Mouse (Mus musculus) right cerebral cortex, postnatal 36 days (tissue): ENCODE data around the gene Acad12.
"Not testable (repeated sequence)": the region's sequence is repeated elsewhere in the genome, so short reads cannot be mapped to it uniquely, and the experiment has no call there.

ENCODE experiments used
- DNase-seq, 2 experiments: peaks; one replicate each; pipeline ENCODE4 v3.0.0; 2022; ENCODE audit warnings: low spot score in 2 of 2, mixed read lengths in 1 of 2

Acad12 gene

DNA sequence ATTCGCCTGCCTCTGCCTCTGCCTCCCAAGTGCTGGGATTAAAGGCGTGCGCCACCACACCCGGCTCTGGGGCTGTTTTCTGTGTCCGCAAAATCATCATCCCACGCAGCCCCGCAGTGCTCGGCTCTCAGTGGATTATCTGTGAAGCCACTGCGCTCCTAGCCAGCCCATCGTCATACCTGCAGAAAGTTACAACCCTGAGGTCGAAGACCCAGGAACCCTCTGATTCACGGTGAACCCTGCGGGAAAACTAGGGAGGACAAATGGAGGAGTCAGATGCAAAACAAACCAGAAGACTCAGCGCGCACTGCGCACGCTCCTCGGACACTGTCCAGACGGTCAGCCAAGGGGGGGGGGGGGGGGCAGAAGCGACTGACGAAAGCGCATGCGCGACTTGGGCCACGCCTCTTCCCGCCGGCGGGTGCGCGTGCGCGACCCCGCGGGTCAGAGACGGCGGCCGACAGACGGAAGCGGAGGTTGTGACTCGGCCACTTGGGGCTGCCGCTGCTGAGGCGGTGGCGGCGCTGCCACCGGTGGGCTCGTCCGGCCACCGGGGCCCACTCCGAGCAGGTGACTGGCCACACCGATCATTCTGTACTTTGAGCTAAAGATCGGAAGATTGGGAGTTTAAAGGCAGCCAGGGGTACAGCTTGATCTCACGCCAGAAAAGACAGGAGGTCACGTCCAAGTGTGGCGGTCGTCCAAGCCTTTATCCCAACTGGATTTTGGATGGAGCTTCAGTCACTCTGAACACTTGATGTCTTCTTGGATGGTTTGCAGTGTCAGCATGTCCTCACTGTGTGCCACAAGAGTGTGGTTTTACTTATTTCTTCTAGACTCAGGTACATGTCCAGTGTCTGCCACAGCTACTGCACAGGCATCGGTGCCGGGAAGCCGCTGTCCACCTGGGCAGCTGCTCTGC, at the start of gene Acad12:
Acad12 (minus strand) TSS at position 347 of the 922 bp plus-strand sequence.
- peak; percentile 52 to 63 for DNase-seq

DNA sequence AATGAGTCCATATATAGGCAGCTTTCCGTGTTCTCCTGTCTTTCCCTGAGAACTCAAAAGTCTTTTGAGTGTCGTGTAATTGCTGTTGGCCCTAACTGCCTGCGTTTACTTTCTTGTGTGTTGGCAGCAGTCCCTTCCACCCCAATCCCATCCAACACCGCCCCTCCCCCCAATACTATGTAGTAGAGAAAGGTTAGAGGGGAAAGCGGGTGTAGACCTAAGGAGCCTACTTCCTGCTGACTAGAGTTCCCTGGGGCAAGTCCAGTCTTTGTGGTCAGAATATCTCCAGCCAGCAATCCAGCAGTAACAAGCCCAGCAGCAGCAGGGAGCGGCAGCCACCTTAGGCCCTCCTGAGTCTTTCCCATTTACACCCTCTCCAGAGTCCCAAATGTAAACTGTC, 49.7 kb upstream of the Acad12 start:
- no peak for DNase-seq

DNA sequence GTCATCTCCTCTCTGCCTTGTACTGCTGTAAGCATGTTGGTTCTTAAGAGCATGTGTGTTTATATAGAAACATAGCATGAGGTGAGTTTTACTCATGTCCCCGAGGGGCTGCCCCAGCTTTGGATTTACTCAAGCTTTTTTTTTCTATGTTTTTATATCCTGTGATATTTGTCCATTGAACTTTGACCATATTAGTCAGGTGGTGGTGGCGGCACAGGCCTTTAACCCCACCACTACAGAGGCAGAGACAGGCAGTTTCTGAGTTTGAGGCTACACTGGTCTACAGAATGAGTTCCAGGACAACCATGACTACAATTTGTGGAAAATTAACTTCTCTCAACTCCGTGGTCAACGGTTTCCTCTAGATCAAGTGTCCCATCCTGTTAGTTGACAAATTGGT, 48.3 kb upstream of the Acad12 start:
- DNase-seq: no peak

DNA sequence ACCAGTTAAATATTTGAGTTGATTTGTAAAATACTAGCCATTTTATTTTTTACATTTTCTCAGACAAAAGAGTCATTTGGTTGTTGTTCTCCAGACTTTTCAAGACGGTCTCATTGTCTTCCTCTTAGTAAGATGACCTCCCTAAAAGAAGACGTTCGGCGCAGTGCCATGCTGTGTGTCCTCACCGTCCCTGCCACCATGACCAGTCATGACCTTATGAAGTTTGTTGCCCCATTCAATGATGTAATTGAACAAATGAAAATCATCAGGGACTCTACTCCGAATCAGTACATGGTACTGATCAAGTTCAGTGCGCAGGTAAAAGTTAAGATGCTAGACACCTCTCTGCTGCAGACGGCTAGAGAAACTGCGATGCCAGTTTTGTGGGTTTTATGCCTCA, 46.2 kb upstream of the Acad12 start:
- DNase-seq: no peak

DNA sequence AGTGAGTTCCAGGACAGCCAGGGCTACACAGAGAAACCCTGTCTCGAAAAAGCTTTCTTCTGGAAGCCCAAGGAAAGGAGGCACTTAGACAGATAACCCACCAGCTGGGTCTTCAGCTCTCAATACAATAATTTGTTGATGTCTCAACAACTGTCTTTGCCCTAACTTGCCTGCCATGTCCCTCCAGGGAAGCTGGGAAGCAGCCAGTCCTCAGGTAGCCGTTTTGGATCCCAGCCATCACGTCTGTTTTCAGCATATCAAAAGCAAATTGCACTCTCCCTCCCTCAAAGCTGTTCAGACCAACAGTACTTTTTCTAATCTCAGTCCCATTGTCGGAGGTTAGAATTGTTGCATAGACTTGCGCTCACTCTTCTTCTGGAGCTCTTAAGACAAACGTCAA, 45.3 kb upstream of the Acad12 start:
- DNase-seq: no peak

DNA sequence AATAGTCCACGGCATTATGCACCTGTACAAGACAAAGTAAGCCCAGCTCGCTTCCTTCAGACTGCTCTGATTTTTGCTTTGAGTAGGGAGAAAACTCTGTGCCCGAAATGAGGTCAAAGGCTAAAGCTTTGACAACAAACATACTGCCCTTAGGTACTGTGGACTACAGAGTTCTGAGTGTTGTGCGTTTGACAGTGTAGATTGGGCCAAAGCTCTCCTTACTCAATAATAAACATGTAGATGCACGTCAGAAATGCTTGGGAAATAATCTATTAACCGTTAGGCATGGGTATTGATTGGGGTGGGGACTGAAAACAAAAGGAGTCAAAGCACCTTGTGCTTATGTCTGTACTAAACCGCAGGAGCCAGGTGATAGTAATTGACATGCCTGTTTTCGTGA, 44.7 kb upstream of the Acad12 start:
- no peak for DNase-seq

DNA sequence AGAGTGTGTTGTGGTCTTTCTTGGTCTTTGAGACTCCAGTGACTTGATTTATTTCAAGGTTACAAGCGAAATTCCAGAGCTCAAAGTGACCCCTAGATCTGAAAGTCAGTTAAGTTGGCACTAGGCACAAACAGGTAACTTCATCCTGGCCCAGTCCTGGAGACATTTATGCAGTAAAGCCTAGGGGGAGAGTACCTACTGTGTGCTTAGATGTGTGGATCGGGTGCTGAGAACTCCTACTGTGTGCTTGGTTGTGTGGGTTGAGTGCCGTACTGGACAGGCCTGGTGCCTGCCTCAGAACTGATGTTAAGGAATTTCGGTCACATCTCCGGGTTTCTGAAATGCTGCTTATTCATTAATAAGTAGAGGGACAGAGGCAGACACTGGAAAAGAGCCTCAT, 42.8 kb upstream of the Acad12 start:
- no peak for DNase-seq

DNA sequence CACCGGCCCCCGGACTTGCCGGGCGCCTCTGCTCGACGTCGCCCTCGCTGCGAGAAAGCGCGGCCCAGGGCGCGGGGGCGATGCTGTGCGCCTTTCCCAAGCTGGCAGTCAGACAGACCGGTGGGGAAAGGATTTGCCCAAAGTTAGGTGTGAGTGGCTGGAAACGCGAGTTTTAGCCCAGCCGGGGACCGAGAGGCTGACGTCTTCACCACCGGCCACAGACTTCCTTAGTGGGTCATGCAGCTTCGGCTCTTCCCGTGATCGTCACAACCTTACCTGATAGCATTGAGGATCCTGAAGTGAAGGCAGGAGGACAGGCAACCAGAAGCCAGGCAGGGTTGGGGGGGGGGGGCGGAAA, 42.1 kb upstream of the Acad12 start:
- peak in 1 of 2 experiments; percentile 20 for DNase-seq

DNA sequence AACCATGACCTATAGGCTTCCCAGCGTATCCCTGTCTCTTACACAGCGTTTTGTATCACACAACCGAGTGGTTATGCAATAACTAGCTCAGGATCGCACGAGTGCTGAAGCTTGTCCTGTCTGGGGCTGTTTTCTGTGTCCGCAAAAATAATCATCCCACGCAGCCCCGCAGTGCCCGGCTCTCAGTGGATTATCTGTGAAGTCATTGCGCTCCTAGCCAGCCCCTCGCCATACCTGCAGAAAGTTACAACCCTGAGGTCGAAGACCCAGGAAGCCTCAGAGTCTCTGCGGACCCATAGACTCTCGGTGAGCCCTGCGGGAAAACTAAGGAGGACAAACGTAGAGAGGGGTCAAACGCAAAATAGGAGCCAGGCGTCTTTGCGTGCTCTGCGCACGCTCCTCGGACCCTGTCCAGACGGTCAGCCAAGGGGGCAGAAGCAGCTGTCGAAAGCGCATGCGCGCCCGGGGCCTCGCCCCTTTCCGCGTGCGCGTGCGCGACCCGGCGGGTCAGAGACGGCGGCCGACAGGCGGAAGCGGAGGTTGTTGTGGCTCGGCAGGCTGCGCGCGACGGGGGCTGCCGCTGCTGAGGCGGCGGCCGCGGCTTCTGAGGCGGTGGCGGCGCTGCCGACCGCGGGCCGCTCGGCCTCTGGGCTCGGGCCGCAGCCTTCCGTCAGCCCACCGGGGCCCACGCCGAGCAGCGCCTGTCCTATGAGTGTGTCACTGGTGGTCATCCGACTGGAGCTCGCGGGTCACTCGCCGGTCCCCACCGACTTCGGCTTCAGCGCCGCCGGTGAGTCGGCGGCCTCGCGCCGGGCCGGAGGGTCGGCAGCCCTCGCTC, 41.5 kb upstream of the Acad12 start, which contains the start of the genes Acad10 and Brap:
Acad10 (minus strand) TSS at position 456 of the 838 bp plus-strand sequence.
Brap (plus strand) TSS at position 505 of the 838 bp plus-strand sequence.
- DNase-seq: peak; percentile 88 to 89

DNA sequence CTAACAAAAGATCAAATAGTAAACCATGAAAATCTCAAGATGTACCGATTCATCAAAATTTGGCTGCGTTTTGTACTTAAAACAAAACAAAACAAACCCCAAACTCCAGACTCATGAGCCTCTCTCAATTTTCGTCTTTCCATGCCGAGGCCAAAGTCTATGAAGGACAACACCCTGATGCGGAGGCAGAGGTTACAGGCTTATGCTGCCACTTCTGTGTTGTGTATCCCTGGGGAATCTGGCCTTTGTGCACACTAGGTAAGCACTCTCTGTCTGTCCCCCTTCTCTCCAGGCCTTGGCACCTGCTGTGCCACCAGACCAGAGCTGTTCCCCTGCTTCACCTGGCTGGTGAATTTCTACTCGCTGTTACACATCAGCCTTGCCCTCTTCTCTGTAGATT, 38.9 kb upstream of the Acad12 start:
- DNase-seq: not testable (repeated sequence)

DNA sequence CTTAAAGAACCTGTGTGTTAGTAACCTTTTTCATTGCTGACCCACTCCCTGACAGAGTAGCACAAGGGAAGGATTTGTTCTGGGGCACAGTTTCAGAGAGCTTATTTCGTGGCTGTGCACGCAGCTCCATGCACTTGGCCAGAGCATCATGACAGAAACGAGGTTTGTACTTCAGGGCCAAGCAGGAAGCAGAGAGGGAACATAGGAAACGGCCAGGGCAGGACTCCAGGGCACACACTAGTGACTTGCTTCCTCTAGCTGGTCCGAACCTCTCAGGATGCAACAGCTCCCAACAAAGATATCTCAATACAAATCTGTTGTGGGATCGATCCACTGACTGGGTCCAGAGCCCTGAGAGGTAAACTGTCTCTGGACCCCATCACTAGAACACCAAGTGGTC, 38.1 kb upstream of the Acad12 start:
- DNase-seq: not testable (repeated sequence)

DNA sequence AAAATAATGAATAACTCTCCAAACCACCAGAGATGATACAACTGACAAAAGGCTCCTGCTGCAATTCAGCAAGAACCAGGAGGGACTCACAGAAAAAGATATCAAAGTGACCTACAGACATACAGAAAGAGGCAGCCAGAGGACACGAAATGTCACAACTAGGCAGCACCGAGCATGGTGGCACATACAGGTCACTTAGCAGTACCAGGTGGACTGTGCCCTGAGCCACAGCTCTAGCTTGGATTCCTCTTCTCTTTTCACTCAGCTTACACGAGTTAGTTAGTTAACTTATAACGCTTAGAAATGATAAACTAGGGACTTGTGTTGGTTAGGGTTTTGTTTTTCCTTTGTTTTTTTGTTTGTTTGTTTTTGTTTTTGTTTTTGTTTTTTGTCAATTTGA, 35.8 kb upstream of the Acad12 start:
- no peak for DNase-seq

DNA sequence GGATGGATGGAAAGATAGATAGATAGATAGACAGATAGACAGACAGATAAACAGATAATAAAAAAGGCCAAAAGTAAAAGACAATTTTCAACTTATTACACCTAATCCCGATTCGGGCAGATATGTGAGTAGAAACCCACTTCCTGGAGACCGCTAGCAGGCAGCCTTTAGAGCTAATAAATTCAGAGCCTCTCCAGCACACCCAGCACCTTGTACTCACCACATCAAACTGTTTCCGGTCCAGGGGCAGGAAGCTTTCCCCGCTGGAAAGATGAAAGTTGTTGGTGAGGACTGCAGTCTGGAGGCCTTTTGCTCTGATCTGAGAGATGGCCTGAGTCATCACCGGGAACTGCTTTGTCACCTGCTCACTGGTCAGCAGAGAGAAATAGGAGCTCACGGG, 30.4 kb upstream of the Acad12 start:
- no peak for DNase-seq

DNA sequence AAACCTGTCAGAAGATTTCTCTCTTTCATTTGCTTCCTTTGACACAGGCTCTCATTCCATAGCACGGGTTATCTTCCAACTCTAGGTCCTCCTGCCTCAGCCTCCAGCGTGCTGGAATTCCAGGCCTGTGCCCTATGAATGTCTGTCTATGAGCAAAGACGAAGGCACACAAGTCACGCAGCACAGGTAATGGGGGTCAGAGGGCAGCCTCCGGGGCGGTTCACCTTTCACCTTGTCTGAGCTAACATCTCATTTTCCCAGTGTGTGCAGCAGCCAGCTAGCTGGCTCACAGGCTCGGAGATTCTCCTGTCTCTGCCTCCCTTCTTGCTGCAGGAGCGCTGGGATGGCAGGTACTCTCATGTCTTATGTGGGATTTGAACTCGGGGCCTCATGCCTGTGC, 20.9 kb upstream of the Acad12 start:
- DNase-seq: no peak

DNA sequence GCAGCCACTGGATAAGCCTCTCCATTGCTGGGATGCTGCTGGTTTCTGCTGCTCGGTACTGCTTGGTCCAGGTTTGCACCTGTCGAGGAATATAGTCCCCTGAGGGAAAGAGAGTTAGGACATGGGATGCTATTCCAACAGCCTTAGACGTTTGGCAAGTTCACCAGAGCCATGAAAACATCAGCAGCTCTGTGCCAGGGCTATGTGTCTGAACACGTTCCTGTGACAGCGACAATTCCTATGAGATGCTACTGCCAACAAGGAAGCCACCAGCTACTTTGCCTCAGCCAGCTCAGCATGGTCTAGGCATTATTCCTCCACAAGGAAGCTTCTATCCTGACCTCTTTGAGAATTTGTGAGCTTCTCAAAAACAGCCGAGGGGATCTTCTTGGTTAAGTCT, 18.6 kb upstream of the Acad12 start:
- no peak for DNase-seq

DNA sequence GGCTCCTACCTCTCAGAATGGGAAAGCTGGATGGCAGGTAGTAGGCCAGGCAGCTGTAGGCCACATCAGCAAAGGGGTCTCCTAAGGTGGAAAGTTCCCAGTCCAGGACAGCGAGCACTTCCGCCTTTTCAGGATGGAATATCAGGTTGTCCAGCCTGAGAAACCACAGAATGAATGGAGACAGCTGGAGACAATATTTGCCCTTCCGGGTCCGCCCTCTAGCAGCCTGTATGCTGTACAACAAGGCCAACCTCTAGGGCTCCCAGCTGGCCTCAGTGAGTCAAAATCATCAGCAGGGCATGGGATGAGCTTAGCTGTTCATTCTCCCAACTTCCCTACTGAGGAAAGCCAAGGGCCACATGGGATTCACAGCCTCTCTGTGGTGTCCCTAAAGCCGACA, 15.9 kb upstream of the Acad12 start:
- DNase-seq: no peak

DNA sequence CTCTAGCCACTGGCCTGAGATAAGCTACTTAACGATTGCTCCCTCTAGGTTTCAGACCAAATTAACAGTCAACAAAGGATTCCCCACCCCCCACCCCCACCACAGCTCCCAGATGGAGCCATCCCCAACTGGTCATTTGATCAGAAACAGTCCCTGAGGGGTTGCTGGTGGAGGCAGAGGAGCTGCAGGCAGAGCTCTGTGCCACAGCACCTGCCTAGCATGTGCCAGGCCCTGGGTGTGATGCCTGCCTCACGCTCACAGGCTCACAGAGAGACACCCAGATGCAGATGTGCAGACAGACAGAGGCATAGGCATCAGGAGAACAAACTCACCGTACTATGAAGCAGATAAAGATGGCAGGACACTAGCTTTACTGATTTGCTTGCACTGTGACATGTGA, 14.1 kb upstream of the Acad12 start:
- DNase-seq: no peak

DNA sequence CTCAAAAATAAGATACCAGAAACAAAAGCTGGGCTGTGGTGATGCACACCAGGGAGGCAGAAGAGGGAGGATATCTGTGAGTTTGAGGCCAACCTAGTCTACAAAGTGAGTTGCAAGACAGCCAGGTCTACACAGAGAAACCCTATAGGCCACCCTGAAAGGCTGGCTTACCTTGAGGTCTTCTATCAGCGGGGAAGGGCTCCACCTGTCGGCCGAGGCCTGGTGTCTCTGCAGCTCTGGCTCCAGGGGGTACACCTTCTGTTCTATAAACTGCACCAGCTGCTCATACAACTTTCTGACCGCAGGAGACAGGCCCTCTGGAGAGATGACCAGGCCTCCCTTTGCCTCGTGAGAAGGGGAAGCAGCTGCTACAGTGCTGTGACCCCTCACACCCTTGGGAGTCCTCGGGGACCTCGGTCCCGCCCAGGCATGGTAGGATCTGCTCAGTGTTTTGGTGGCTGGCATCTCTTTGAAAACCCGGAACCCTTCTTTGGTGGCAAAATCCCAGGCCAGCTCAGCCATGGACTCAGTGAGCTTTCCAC, 12.4 kb upstream of the Acad12 start:
- not testable (repeated sequence) for DNase-seq

DNA sequence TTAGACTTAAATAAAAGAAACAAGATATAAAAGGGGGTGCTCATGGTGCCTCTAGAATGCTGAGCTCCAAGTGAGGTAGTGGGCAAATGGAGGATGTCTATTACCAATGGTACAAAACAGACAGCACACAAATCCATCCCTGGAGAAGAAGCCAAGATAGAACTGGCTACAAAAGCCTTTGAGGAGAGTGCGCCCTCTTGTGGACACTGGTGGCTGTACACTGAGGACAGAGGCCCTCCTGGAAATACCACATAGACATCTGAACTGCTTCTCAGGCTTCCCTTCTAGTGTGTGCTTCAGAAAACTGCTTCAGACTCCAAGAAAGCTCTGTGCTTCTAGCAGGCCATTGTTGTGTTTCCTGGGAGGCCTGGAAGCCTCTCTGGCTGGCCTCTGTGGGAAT, 9.1 kb upstream of the Acad12 start:
- peak in 1 of 2 experiments; percentile 39 for DNase-seq

DNA sequence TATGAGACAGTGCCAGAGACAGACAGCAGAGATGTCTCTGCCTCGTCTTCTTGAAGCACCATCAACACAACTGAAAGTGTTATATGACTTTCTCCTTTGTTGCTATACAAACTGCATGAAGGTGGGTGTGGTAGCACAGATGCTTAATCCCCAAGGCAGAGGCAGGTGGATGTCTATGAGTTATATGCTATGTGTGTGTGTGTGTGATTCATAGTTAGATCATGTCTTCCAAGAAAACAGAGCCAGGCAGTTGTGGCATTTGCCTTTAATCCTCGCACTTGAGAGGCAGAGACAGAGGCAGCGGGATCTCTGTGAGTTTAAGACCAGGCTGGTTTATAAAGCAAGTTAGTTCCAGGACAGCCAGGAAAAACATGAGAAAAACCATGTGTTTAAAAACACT, 4.5 kb upstream of the Acad12 start:
- no peak for DNase-seq

DNA sequence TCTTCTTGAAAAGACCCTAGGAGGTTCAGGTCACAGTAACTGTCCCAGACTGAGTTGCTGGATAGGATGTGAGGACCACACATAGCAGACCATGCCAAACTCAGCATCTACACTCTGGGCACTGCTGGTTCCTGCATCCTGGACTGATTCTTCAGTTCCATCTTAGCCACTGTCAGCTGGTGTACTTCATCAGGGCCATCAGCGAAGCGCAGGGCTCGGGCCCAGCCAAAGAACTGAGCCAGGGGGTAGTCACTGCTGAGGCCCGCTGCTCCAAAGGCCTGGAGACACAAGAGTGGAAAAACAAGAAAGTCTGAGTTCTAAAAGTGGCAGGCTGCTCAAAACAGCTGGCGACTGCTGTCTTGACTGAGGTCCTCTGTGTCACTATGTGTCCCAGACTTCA, 2.4 kb upstream of the Acad12 start:
- DNase-seq: no peak

DNA sequence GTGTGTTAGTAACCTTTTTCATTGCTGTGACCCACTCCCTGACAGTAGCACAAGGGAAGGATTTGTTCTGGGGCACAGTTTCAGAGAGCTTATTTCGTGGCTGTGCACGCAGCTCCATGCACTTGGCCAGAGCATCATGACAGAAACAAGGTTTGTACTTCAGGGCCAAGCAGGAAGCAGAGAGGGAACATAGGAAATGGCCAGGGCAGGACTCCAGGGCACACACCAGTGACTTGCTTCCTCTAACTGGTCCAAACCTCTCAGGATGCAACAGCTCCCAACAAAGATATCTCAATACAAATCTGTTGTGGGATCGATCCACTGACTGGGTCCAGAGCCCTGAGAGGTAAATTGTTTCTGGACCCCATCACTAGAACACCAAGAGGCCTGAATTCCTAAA, 3.8 kb downstream of the Acad12 start:
- not testable (repeated sequence) for DNase-seq
